Mouse (Mus musculus) liver, embryonic 11.5 days (tissue): ENCODE measurements around the gene Prrx2. TPM values are rescaled to one million over a fixed set of nuclear protein-coding genes. Genes with fewer than 3 reads are reported as not detected.
"Not testable (repeated sequence)": the region's sequence is repeated elsewhere in the genome, so short reads cannot be mapped to it uniquely, and the experiment has no call there.

Experiments
- ATAC-seq: fragments of 200-750 bp; cut with Nextera tagmentation; replicated peaks from 2 replicates; pipeline ENCODE4 v1.8.0; 2017; ENCODE audit warnings: moderate number of reproducible peaks, mild to moderate bottlenecking, moderate TSS enrichment, moderate library complexity; ENCODE audit not compliant: low FRiP score
- DNase-seq: peaks from one replicate; pipeline ENCODE4 v3.0.0-alpha.2; 2017; ENCODE audit warnings: low spot score
- H3K27ac ChIP-seq: fragments of 300-500 bp; sonication (generic); 2 replicates; pipeline ENCODE4 v1.5.1; 2014; ENCODE audit warnings: mild to moderate bottlenecking, low read depth, low read length, control low read depth
- H3K27me3 ChIP-seq: fragments of 300-500 bp; sonication (generic); replicated peaks from 2 replicates; pipeline ENCODE4 v1.6.1; 2014; ENCODE audit warnings: low read length, mixed read lengths; ENCODE audit not compliant: control insufficient read depth, insufficient read depth
- H3K36me3 ChIP-seq: fragments of 300-500 bp; sonication (generic); 2 replicates; pipeline ENCODE4 v1.6.1; 2014; ENCODE audit warnings: mild to moderate bottlenecking, low read length, moderate library complexity, mixed read lengths; ENCODE audit not compliant: control insufficient read depth, insufficient read depth
- H3K4me1 ChIP-seq: fragments of 300-500 bp; sonication (generic); replicated peaks from 2 replicates; pipeline ENCODE4 v1.6.1; 2014; ENCODE audit warnings: low read length, mixed read lengths; ENCODE audit not compliant: control insufficient read depth, insufficient read depth
- H3K4me2 ChIP-seq: fragments of 300-500 bp; sonication (generic); 2 replicates; pipeline ENCODE4 v1.6.1; 2014; ENCODE audit warnings: mild to moderate bottlenecking, control low read depth, moderate library complexity
- H3K4me3 ChIP-seq: fragments of 300-500 bp; sonication (generic); 2 replicates; pipeline ENCODE4 v1.5.1; 2014; ENCODE audit warnings: low read depth, low read length, control low read depth
- H3K9ac ChIP-seq: fragments of 300-500 bp; sonication (generic); 2 replicates; pipeline ENCODE4 v1.6.1; 2014; ENCODE audit warnings: low read depth, low read length, control low read depth
- H3K9me3 ChIP-seq: fragments of 300-500 bp; sonication (generic); 2 replicates; pipeline ENCODE4 v1.6.1; 2016; ENCODE audit warnings: low read length, inconsistent platforms, mixed read lengths; ENCODE audit not compliant: control insufficient read depth
- WGBS: fragments of 180-500 bp; shearing (Covaris S2); extraction: QIAGEN DNeasy Blood & Tissue Kit; methylation state at CpG from one replicate; pipeline ENCODE4 v1.1.7; 2014; 5-methylcytosine and 5-hydroxymethylcytosine counted together
- polyA plus RNA-seq: library from polyadenylated mRNA; unstranded; fragments of >200 nt; fragmentation: Nextera tagmentation; extraction: Ambion mirVana; gene quantifications from 2 replicates; pipeline ENCODE4 v1.2.1, GENCODE M21; 2014

Prrx2 gene
- polyA plus RNA-seq, 1 experiment from 2014 or later: 9.4 TPM

DNA sequence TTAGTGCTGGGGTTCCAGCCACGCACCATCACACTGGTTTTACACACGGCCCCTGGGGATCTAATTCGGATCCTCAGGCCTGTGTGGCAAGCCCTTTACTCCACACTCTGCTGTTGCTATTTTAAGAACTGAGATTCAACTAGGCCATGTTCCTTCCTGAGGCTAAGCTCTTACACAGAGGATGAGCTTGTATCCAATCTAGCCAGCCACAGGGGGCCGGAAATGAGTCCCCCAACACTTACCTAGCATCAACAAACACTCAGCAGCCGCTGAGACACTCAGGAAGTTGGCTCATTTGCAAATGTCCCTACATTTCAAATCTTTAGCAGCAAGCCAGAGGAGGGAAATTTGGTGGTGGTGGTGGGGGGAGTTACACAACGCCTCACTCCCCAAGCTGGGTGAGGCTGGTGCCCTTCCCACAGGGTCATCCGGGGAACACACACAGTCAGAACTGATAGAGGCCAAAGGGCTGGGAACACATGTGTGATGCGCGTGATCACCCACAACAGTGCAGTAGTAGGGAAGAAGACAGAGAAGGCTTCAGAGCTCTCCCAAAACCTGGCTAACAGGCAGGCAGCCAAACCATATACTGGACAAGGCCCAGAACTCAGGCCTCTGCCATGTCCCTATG lies 92.5 kb downstream of the Prrx2 start:
- ATAC-seq: no peak
- peaks cover 11% of the 10 kb centered on the region for H3K4me1 ChIP-seq
- H3K36me3 ChIP-seq: no peaks in the 10 kb centered on the region
- WGBS: 52% methylated on average over 9 of the region's 9 CpGs
- DNase-seq: no peak
- 0 out of 2 replicates have a peak overlapping the region, but pooled peaks have one; percentile 5 for H3K27ac ChIP-seq
- no peak overlapping the region for H3K9ac ChIP-seq
- H3K4me3 ChIP-seq: no peak overlapping the region
- no peaks in the 10 kb centered on the region for H3K9me3 ChIP-seq
- no peaks in the 10 kb centered on the region for H3K27me3 ChIP-seq
- no peak overlapping the region for H3K4me2 ChIP-seq

GRCm38 (mm10) chr2:30927844-30928628 lies 93.3 kb downstream of the Prrx2 start:
- Histone ChIP-seq H3K36me3 (no peaks in the 10 kb centered on the region), H3K27me3 (no peaks in the 10 kb centered on the region), H3K4me1 (peaks cover 11% of the 10 kb centered on the region), H3K4me3 (no peak overlapping the region), H3K9me3 (no peaks in the 10 kb centered on the region), H3K9ac (no peak overlapping the region; the same call in 1 of the 2 replicates), H3K4me2 (peak overlapping the region; percentile 58), H3K27ac (0 out of 2 replicates have a peak overlapping the region, but pooled peaks have one; percentile 3)
- 20% methylated on average over 14 of the region's 14 CpGs for WGBS
- peak; percentile 77 for DNase-seq
- ATAC-seq: peak; percentile 71

DNA sequence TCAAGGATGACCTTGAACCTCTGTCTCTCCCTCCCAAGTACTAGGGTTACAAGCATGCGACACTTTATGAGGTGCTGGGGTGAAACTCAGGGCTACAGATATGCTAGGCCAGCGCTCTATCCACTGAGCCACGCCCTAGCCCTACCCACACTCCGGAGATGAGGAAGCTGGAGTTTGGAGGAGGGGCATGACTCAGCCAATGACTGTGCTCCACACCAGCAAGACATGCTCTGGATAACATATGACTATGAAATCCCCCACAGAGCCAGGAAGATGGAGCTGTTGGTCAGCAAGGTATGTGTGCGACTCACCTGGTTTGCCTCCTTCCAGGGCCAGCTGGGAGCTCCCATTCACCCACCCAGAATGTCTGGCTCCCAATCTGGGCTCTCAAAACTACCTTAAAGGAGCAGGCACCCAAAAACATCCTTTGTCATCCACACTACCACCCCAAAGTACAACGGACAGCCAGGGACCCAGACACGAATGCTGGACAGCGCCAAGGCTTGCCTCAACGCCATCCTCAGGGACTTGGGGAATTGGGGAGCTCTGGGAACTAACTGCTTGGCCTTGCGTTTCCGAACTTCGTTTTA lies 94.2 kb downstream of the Prrx2 start:
- 26% methylated on average over 12 of the region's 12 CpGs for WGBS
- peak; percentile 60 for DNase-seq

GRCm38 (mm10) chr2:30929483-30930045 lies 94.8 kb downstream of the Prrx2 start, which contains the start of gene Ptges:
Ptges (minus strand) TSS chr2:30929863.
- 5% methylated on average over 23 of the region's 23 CpGs for WGBS
- H3K9ac ChIP-seq: peak within 1 kb of the TSS; percentile 0; the same call in 1 of the 2 replicates
- 0 out of 2 replicates have a peak, but pooled peaks have one; percentile 40 for ATAC-seq
- no peaks in the 10 kb centered on the region for H3K36me3 ChIP-seq
- peak; percentile 65 for DNase-seq
- peaks cover 11% of the 10 kb centered on the region for H3K4me1 ChIP-seq
- H3K27ac ChIP-seq: no peak within 1 kb of the TSS
- no peaks in the 10 kb centered on the region for H3K9me3 ChIP-seq
- no peaks in the 10 kb centered on the region for H3K27me3 ChIP-seq
- peak within 1 kb of the TSS; percentile 58 for H3K4me2 ChIP-seq
- peak within 1 kb of the TSS; percentile 36 for H3K4me3 ChIP-seq

More for the DNA sequence above, 94.2 kb downstream of the Prrx2 start:
- no peaks in the 10 kb centered on the region for H3K36me3 ChIP-seq
- H3K9ac ChIP-seq: peak overlapping the region; percentile 0; the same call in 1 of the 2 replicates
- H3K4me2 ChIP-seq: peak overlapping the region; percentile 58
- no peaks in the 10 kb centered on the region for H3K27me3 ChIP-seq
- H3K27ac ChIP-seq: no peak overlapping the region
- H3K4me1 ChIP-seq: peaks cover 11% of the 10 kb centered on the region
- no peaks in the 10 kb centered on the region for H3K9me3 ChIP-seq
- peak; percentile 90 for ATAC-seq
- peak overlapping the region; percentile 36 for H3K4me3 ChIP-seq

GRCm38 (mm10) chr2:30930846-30931245 lies 96.1 kb downstream of the Prrx2 start:
- ATAC-seq, H3K27ac ChIP-seq, H3K9me3 ChIP-seq, H3K36me3 ChIP-seq, H3K4me3 ChIP-seq, H3K4me2 ChIP-seq, H3K27me3 ChIP-seq, H3K9ac ChIP-seq, DNase-seq: not testable (repeated sequence)
- WGBS: 65% methylated on average over 2 of the region's 2 CpGs
- peaks cover 11% of the 10 kb centered on the region for H3K4me1 ChIP-seq

Other genes with a start within 250 kb of the Prrx2 start
- 0.38 TPM in 1 of 2 replicates, not detected in the other for gene Cstad, start 239.9 kb upstream of the Prrx2 start, polyA plus RNA-seq
- 0.40 and 0.75 TPM in 2 replicates for gene 1700001O22Rik, start 31.3 kb upstream of the Prrx2 start, polyA plus RNA-seq
- 75.9 and 85.2 TPM in 2 replicates for gene Ntmt1, start 27.1 kb upstream of the Prrx2 start, polyA plus RNA-seq
- gene Asb6, start 4.6 kb upstream of the Prrx2 start, polyA plus RNA-seq: 44.2 and 45.6 TPM in 2 replicates
- 0.92 and 0.97 TPM in 2 replicates for gene Ptges, start 94.9 kb downstream of the Prrx2 start, polyA plus RNA-seq
- gene Tor1b, start 118.0 kb downstream of the Prrx2 start, polyA plus RNA-seq: 27.2 and 31.6 TPM in 2 replicates
- 71.7 and 73.2 TPM in 2 replicates for gene Tor1a, start 133.0 kb downstream of the Prrx2 start, polyA plus RNA-seq
- 51.6 and 53.5 TPM in 2 replicates for gene BC005624, start 147.2 kb downstream of the Prrx2 start, polyA plus RNA-seq
- 11.5 and 12.9 TPM in 2 replicates for gene Usp20, start 147.3 kb downstream of the Prrx2 start, polyA plus RNA-seq